Mouse (Mus musculus): ENCODE measurements around the gene Pmpca. TPM values are rescaled to one million over a fixed set of nuclear protein-coding genes. Genes with fewer than 3 reads are reported as not detected.

Pmpca gene
- total RNA-seq, 4 experiments from 2014 or later: 138 to 155 (median 142) TPM

DNA sequence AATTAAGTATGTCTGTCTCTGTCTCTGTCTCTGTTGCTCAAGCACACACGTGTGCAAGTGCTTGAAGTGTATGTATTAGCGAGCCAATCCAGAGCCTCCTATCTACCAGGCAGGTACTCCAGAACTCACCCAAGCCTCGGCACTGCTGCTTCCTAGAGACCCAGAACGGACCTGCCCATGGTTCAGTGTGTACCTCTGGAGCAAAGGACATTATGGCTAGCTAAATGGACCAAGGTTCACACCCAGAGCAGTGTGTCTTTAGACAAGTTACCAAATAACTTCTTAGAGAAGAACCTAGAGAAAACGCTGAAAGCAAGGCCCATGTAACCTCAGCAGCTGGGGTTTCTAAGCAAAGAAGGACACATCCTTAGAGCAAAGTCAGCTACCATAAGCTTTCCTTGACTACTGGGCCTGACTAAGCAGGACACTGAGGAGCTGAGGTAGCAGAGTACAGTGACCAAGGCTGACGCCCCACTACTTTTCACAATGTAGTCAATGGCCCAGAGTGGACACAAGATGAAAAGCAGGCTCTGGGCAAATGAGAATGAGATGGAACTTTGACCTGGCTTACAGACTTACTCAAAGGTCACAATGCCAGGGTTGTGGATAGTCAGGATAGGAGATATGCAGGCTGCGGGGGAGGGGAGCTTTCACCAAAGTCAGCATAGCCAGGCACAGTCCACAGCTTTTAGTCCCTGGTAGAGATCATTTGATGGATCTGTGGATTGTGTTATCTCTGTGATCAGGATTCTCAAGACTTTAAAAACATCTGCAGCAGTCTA is 45.8 kb downstream of the Pmpca start:
- DNase-seq: no peak

DNA sequence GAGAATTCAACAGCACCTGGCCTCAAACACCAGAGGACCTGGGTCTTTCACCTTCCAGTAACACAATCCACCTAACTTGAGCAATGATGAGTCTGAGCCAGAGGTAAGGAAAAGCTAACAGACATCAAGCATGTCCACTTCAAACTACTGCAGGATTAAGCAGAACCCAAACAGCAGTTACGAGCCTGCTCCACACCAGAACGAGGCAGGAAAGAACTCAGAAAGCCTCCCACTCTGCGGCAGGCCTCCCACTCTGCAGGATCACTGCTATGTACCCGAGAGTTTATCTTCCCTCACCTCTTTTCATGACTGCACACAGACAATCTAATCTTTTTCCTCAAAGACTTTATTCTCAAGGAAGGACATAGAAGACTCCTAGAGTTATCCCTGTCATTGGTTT is 48.1 kb downstream of the Pmpca start:
- no peak for DNase-seq

DNA sequence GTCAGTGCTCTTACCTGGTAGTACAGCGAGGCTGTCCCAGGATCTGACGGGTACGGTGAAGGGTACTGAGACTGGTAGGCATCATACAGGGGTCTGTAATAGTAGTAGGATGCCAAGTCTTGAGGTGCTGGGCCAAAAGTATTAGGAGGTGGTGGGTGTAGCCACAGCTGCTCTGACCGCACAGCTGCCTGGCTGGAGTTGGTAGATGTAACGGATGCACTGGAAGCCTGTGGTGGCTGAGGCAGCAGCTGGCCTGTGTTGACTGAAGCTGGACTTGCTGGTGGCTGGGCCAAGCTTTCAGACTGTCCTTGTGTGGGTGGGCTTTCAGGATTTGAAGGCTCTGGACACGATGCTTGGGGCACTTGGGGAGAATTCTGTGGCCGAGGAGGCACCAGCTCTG is 49.2 kb downstream of the Pmpca start:
- no peak for DNase-seq

DNA sequence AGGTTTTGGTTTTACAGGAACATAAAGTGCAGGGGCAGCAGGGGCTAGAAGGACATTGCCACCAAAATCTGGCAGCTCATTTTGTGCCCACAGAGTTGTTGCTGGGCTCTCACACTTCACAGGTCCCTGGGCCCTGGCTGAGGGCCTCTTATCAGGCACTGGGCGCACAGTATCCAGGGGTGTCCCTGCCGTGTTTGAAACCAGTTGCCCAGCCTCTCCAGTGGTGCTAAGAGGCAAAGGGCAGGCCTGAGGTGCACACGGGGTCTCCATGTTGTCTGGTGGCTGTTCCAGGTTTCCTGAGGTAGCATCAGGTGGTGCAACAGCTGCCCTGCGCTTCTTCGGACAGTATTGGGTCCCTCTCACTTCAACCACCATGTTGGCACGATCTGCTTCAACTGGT is 50.5 kb downstream of the Pmpca start:
- DNase-seq: no peak

DNA sequence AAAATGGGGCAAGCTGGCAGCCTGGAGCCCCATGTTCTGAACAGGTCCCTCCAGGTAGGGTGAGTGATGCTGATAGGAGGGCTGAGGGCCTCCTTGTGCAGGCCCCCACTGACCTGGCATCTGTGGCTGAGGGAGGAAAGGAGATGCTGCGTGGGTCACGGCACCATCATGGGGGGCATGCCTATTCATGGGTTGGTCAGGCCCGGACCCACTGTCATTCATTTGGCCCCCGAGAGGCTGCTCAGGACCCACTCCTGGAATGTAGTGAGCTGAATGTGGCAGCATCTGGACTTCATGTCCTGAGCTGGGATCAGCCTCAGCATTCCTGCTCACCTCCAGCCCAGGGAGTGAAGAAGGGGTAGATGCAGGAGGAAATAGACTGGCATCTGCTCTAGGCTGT is 52.1 kb downstream of the Pmpca start:
- no peak for DNase-seq

DNA sequence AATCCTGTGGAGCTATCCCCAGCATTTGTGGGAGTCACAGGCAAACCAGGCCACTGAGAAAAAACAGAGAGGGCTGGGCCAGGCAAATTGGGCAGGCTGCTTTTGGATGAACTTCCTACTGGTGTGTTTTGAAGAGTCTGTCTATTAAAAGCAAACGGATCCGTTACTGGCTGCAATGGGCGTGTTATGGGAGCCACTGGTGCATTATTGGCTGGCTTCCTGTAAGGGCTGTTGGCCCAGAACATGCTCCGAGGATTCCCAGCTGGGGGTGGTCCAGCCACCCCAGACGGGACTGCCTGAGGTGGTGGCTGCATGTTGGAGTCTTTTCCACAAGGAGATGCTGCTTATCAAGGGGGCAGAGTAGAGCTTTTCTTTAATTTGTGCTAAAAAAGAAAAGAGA is 52.5 kb downstream of the Pmpca start:
- DNase-seq: no peak

DNA sequence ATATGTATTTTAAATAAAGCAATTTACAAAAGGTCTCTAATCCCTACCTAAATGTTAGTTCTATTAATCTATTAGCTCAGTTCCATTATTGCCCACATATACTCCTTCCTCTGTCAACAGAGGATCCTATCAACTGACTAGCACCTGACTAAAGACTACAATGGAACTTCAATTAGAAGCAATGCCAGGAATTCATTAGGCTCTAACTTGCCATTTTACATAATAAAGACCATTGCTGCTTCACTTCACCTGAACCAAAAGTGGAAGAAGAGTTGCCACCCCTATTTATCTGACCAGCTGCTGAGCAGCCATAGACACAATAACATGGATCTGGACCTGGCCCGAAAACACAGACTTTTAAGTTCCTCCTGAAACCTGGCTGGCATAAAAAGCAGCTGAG is 53.7 kb downstream of the Pmpca start:
- DNase-seq: no peak

DNA sequence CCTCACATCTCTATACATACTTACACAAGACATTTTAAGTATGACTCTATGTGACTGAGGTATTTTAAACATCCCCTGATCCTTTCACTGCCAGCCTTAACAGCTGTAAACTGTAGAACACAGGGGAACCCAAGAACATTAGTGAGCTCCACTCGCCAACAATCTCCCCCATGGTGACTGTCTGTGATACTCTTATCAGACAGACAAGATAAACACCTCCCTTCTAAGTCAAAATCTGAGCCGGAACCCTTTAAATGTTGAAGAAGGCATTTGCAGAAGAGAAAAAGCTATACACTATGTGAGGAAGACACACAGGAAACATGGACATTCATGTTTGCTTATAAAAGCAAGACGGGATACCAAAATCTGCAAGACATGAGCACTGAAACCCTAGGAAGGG is 54.7 kb downstream of the Pmpca start:
- no peak for DNase-seq

DNA sequence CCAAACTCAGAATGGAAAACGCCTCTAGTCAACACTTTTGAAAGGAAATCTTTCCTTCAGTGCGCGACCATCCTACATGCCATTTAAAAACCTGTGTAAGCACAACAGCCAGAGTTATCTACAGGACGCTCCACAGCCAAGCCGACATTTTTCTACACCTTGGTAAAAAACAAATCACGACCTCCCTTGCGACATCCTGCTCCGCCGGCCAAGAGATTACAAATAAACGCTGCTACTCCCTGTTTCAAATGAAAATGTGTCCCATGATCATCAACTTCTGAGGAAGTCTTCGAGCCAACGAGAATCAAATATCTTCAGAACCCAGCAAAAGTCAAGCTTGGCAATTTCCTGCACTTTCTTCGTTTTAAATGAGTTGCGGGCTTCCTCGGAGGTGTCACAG is 55.2 kb downstream of the Pmpca start:
- no peak for DNase-seq

DNA sequence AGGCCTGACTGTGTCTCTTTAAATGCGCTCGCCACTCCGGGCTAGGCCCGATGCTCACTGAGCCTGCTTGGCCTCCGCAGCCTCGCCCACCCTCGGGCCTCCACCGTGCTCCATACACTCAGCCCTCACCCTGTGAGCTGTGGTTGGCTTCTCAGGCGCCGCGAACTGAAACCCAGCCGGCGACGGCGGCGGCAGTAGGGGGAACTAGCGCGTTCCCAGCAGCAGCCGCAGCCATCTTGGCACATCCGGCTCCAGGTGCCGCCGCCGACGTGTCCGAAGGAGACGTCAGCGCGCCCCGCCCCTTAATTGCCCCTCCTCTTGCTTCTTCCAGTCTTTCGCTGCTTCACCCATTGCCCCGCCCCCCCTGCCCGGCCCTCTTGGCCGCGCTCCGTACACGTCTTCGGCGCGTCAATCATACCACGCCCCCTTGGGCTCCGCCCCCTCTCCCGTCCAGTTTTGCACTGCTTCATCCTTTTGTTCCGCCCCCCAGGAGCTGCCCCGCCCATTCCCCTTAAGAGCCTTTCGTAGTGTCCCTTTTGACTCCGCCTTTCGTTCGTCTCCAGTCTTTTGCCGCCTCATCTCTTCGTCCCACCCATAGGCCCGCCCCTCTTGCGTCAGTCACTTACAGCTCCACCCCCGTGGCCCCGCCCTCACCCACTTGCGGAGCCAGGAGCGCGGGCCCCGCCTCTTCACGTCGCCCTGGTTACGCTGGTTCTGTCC is 56.0 kb downstream of the Pmpca start, which contains the start of gene Sec16a:
TSS of gene Sec16a (minus strand) at position 271 of the 720 bp plus-strand sequence.
- DNase-seq: peak; percentile 99

DNA sequence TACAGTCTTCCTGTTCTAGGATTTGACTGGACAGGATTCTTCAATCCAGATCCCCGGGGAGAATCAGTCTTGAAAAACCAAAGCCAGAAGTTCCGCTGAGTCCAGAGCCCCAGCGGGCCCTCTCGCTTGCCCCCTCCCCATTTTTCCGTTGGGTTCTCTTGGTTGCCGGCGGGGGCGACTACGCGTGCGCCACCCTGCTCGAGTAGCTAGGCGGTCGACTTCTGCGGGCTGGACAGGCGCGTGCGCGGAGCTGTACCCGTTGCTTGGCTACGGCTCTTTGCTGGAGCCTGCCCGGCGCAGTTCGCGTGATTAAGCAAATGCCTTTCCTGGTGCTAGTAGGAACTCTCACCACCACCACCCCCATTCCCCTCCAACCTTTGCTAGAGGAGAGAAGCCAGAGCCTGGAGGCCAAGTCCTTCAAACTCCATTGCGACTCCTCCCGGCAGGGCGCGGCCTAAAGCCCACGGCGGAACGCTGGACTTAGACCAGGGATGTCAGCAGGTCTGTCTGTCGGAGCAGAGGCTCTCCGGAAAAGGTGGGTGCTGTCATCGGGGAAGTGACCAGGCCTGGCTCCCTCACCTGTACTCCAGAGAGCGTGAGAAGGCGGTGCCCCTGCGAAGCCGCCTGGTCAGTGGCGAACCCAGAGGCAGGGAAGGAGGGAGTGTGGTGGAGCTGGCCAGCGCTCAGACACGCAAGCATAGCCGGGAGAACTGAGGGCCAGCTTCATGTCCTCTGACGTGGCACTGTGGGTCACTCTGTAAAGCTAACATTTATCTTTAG is 56.7 kb downstream of the Pmpca start:
- DNase-seq: peak; percentile 92

DNA sequence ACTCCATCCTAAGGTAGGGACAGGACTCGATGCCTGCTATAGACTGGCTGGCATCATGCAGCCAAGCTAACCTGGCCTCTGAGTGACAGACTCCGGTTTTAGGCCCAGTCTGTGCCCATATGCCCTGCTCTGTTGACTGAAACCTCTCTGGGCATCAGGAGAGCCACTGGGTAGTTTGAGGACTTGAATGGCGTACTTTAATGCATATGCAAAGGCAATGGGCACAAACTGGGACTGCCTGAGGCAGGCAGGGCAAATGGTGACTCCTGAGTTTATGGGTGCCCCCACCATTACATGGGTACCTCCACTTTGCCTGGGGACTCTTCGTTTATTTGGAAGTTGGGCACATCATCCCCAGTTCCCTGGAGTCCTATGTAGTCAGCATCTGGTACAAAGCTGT is 57.5 kb downstream of the Pmpca start:
- DNase-seq: no peak

Other genes with a start within 250 kb of the Pmpca start
- 1 to 10 TPM in 2 of 4 experiments, under 1 TPM in 1, not detected in 1; 0.48 to 6.4 (median 4.0) TPM for gene Lhx3, start 181.1 kb upstream of the Pmpca start, total RNA-seq (2022)
- gene Qsox2, start 151.8 kb upstream of the Pmpca start, total RNA-seq (2022): 10 to 100 TPM; 25.2 to 28.7 (median 26.6) TPM
- gene Ccdc187, start 94.8 kb upstream of the Pmpca start, total RNA-seq (2022): 1 to 10 TPM in 3 of 4 experiments, under 1 TPM in 1; 0.32 to 4.1 (median 2.2) TPM
- gene Gpsm1, start 73.8 kb upstream of the Pmpca start, total RNA-seq (2022): 10 to 100 TPM; 10.7 to 41.6 (median 24.6) TPM
- gene Dnlz, start 37.2 kb upstream of the Pmpca start, total RNA-seq (2022): 10 to 100 TPM; 21.0 to 23.8 (median 21.9) TPM
- gene Card9, start 28.4 kb upstream of the Pmpca start, total RNA-seq (2022): 1 to 10 TPM; 1.1 to 3.4 (median 2.2) TPM
- 10 to 100 TPM; 24.7 to 68.1 (median 42.8) TPM for gene Snapc4, start 8.7 kb upstream of the Pmpca start, total RNA-seq (2022)
- gene Entr1, start within 50 bp of the Pmpca start, total RNA-seq (2022): 100 to 1,000 TPM in 3 of 4 experiments, 10 to 100 TPM in 1; 97.8 to 120 (median 110) TPM
- 10 to 100 TPM; 20.8 to 35.3 (median 24.1) TPM for gene Inpp5e, start 19.9 kb downstream of the Pmpca start, total RNA-seq (2022)
- gene Sec16a, start 55.9 kb downstream of the Pmpca start, total RNA-seq (2022): 10 to 100 TPM; 62.3 to 73.6 (median 67.1) TPM
- 10 to 100 TPM; 23.7 to 32.6 (median 28.4) TPM for gene Notch1, start 127.3 kb downstream of the Pmpca start, total RNA-seq (2022)
- 100 to 1,000 TPM; 105 to 245 (median 172) TPM for gene Egfl7, start 190.7 kb downstream of the Pmpca start, total RNA-seq (2022)
- not detected for gene Gm20532, start 197.3 kb downstream of the Pmpca start, total RNA-seq (2022)
- 100 to 1,000 TPM in 3 of 4 experiments, 10 to 100 TPM in 1; 86.0 to 354 (median 247) TPM for gene Agpat2, start 215.1 kb downstream of the Pmpca start, total RNA-seq (2022)
- gene Fam69b, start 239.1 kb downstream of the Pmpca start, total RNA-seq (2022): 10 to 100 TPM in 2 of 4 experiments, 1 to 10 TPM in 2; 9.1 to 11.9 (median 10.4) TPM

Measured in adrenal gland, adult 8-10 months (tissue).